28 mouse cellular contexts compared by ENCODE assay signal in genomic region chr7:119784908-119785307, GRCm38 (mm10). TPM values are rescaled to one million over a fixed set of nuclear protein-coding genes. Genes with fewer than 3 reads are reported as not detected.
DNase-seq lines count a peak whose midpoint lies in the region; ATAC-seq and TF ChIP-seq lines count a peak whose summit lies in the region.
"Had no signal": no experiment of that assay in that cellular context is flagged by ENCODE, and none has a peak within 500 bp of the region (broad histone marks: within the 10 kb centered on the region; RNA-seq: fewer than 3 reads in every experiment).

No protein-coding gene starts in this region.

- TF ChIP-seq EP300 in heart, adult 2 months (IDR thresholded peaks at IDR 0.05; ENCODE audit: insufficient read depth, low read depth, low read length), result no peak

- H3K9me3 ChIP-seq in intestine, embryonic 16.5 days (ENCODE audit: control insufficient read depth, low read length), result no peaks in the 10 kb centered on the region
- no peaks in the 10 kb centered on the region for H3K9me3 ChIP-seq in intestine, postnatal 0 days (ENCODE audit: control insufficient read depth)
- no peaks in the 10 kb centered on the region for H3K9me3 ChIP-seq in liver, embryonic 12.5 days (replicated peaks)
- H3K9me3 ChIP-seq: forebrain, embryonic 12.5 days; limb, embryonic 15.5 days; megakaryocyte, embryonic 14.5 days; neural tube, embryonic 12.5 days had no signal

- no peak overlapping the region for H3K9ac ChIP-seq in intestine, embryonic 16.5 days (ENCODE audit: low read depth, low read length)
- no peak overlapping the region for H3K9ac ChIP-seq in intestine, postnatal 0 days (ENCODE audit: low read depth, low read length)
- no peak overlapping the region for H3K9ac ChIP-seq in liver, embryonic 12.5 days
- no peak overlapping the region for H3K9ac ChIP-seq in heart, adult 2 months (ENCODE audit: low read depth, low read length)
- H3K9ac ChIP-seq: forebrain, embryonic 12.5 days; limb, embryonic 15.5 days; neural tube, embryonic 12.5 days had no signal

- H3K36me3 ChIP-seq in intestine, embryonic 16.5 days (ENCODE audit: control insufficient read depth, insufficient read depth, low read length), result peaks cover 9% of the 10 kb centered on the region; the same call in 1 of the 2 replicates
- H3K36me3 ChIP-seq in intestine, postnatal 0 days (ENCODE audit: control insufficient read depth, insufficient read depth), result peaks cover 19% of the 10 kb centered on the region
- H3K36me3 ChIP-seq in liver, embryonic 12.5 days, result peaks cover 60% of the 10 kb centered on the region
- no peaks in the 10 kb centered on the region for H3K36me3 ChIP-seq in heart, adult 2 months (ENCODE audit: control insufficient read depth, insufficient read depth, low read length)

- intact Hi-C loops in heart, postnatal 10 days (cut with DNase I), result no loop called here
- intact Hi-C loops in heart, adult 2 months (cut with DNase I), result no loop called here

- H3K4me2 ChIP-seq in intestine, embryonic 16.5 days (ENCODE audit: low read depth, low read length), result no peak overlapping the region
- H3K4me2 ChIP-seq in intestine, postnatal 0 days (replicated peaks; ENCODE audit: low read depth), result no peak overlapping the region
- H3K4me2 ChIP-seq in liver, embryonic 12.5 days, result peak overlapping the region; percentile 49
- H3K4me2 ChIP-seq: forebrain, embryonic 12.5 days; heart, embryonic 11.5 days; limb, embryonic 15.5 days; neural tube, embryonic 12.5 days had no signal

- 0 out of 2 replicates have a peak, but pooled peaks have one; percentile 53 for ATAC-seq in intestine, embryonic 16.5 days
- no peak for ATAC-seq in intestine, postnatal 0 days
- peak; percentile 68; the same call in 1 of the 2 replicates for ATAC-seq in common myeloid progenitor, adult 5-6 weeks (replicated peaks; ENCODE audit: low read depth, poor library complexity, severe bottlenecking)
- peak; percentile 99 for ATAC-seq in liver, embryonic 12.5 days
- peak; percentile 27; the same call in 1 of the 2 replicates for ATAC-seq in megakaryocyte, adult 5-6 weeks (ENCODE audit: poor library complexity, severe bottlenecking)
- ATAC-seq: Patski had no signal

- TF ChIP-seq POLR2A in heart, adult 2 months (IDR thresholded peaks at IDR 0.05; ENCODE audit: insufficient read depth, low read depth, low read length), result no peak

- H3K27me3 ChIP-seq in intestine, embryonic 16.5 days (replicated peaks; ENCODE audit: control insufficient read depth, insufficient read depth, low read length), result no peaks in the 10 kb centered on the region
- no peaks in the 10 kb centered on the region for H3K27me3 ChIP-seq in intestine, postnatal 0 days (replicated peaks; ENCODE audit: control insufficient read depth, insufficient read depth, low read length)
- no peaks in the 10 kb centered on the region for H3K27me3 ChIP-seq in liver, embryonic 12.5 days (replicated peaks)
- no peaks in the 10 kb centered on the region for H3K27me3 ChIP-seq in heart, adult 2 months (ENCODE audit: control insufficient read depth, insufficient read depth, low read length)
- H3K27me3 ChIP-seq: forebrain, embryonic 12.5 days; limb, embryonic 15.5 days; megakaryocyte, embryonic 14.5 days; neural tube, embryonic 12.5 days; Patski had no signal

- WGBS in intestine, embryonic 16.5 days, result 86% methylated on average over 5 of the region's 5 CpGs
- WGBS in intestine, postnatal 0 days, result 66% methylated on average over 5 of the region's 5 CpGs
- 24% methylated on average over 5 of the region's 5 CpGs for WGBS in liver, embryonic 12.5 days (ENCODE audit: insufficient replicate concordance)
- 86% methylated on average over 5 of the region's 5 CpGs for WGBS in heart, adult 2 months

- no peaks in the 10 kb centered on the region for H3K4me1 ChIP-seq in intestine, embryonic 16.5 days (ENCODE audit: control insufficient read depth, insufficient read depth, low read length)
- no peaks in the 10 kb centered on the region for H3K4me1 ChIP-seq in intestine, postnatal 0 days (replicated peaks; ENCODE audit: control insufficient read depth, insufficient read depth, low read length)
- peaks cover 21% of the 10 kb centered on the region for H3K4me1 ChIP-seq in liver, embryonic 12.5 days
- no peaks in the 10 kb centered on the region for H3K4me1 ChIP-seq in heart, adult 2 months (ENCODE audit: control insufficient read depth, insufficient read depth, low read length)
- H3K4me1 ChIP-seq: forebrain, embryonic 12.5 days; limb, embryonic 15.5 days; megakaryocyte, embryonic 14.5 days; neural tube, embryonic 12.5 days had no signal

- no peaks in the 10 kb centered on the region for H3K79me2 ChIP-seq in heart, adult 2 months (replicated peaks; ENCODE audit: control insufficient read depth, insufficient read depth, low read length)

- no peak for TF ChIP-seq CTCF in intestine, postnatal 0 days (IDR thresholded peaks at IDR 0.05; ENCODE audit: low read depth)
- no peak for TF ChIP-seq CTCF in heart, adult 2 months (IDR thresholded peaks at IDR 0.05)

- no peak for DNase-seq in gastrocnemius, postnatal 4 days (ENCODE audit: low spot score in 2 of 2)
- no peak for DNase-seq in heart, postnatal 10 days
- DNase-seq in heart, adult 2 months, result no peak
- DNase-seq: adrenal gland, adult 8-10 months; cerebellum, adult 9-10 months; gastrocnemius, postnatal 36 days; kidney, adult 18-20 months; kidney, postnatal 10 days; left cerebral cortex, postnatal 4 days; lung, postnatal 10 days; midbrain, embryonic 14.5 days; thymus, adult 18-20 months; thymus, postnatal 36 days had no signal

- H3K4me3 ChIP-seq in intestine, embryonic 16.5 days (ENCODE audit: low read length), result no peak overlapping the region
- H3K4me3 ChIP-seq in intestine, postnatal 0 days (ENCODE audit: low read depth, low read length), result no peak overlapping the region
- no peak overlapping the region for H3K4me3 ChIP-seq in liver, embryonic 12.5 days
- no peak overlapping the region for H3K4me3 ChIP-seq in heart, adult 2 months
- H3K4me3 ChIP-seq: forebrain, embryonic 12.5 days; limb, embryonic 15.5 days; megakaryocyte, embryonic 14.5 days; neural tube, embryonic 12.5 days had no signal

- no peak overlapping the region for H3K27ac ChIP-seq in intestine, embryonic 16.5 days (ENCODE audit: low read length)
- no peak overlapping the region for H3K27ac ChIP-seq in intestine, postnatal 0 days (ENCODE audit: low read depth, low read length)
- peak overlapping the region; percentile 77 for H3K27ac ChIP-seq in liver, embryonic 12.5 days
- H3K27ac ChIP-seq in heart, adult 2 months, result no peak overlapping the region
- H3K27ac ChIP-seq: forebrain, embryonic 12.5 days; limb, embryonic 15.5 days; neural tube, embryonic 12.5 days had no signal

RNA-seq across cellular contexts. Expression of gene Rexo5, which starts 8.9 kb away (rescaled TPM):
- 15.8 and 17.2 TPM in 2 replicates for polyA plus RNA-seq in intestine, embryonic 16.5 days (2015; fragmentation: Nextera tagmentation; extraction: Ambion mirVana)
- polyA plus RNA-seq in intestine, postnatal 0 days (2015; fragmentation: Nextera tagmentation; extraction: Ambion mirVana), result 4.1 and 6.5 TPM in 2 replicates
- 24.9 and 62.3 TPM in 2 replicates for total RNA-seq in common myeloid progenitor, adult 5-6 weeks (2017)
- 13.6 and 14.0 TPM in 2 replicates for polyA plus RNA-seq in liver, embryonic 12.5 days (2016; fragmentation: Nextera tagmentation; extraction: Ambion mirVana)
- total RNA-seq in megakaryocyte, adult 5-6 weeks (2015), result 23.1 and 31.6 TPM in 2 replicates
- 24.5 and 38.9 TPM in 2 replicates for total RNA-seq in megakaryocyte, adult 5-6 weeks (2017)
- total RNA-seq in gastrocnemius, postnatal 4 days (2021), result 1 to 10 TPM; 6.6 to 7.0 TPM
- 1 to 10 TPM; 3.5 to 6.0 TPM for total RNA-seq in heart, postnatal 10 days (2021)
- total RNA-seq in heart, adult 2 months (2021), result 1 to 10 TPM in 1 of 2 experiments, under 1 TPM in 1; 0.75 to 1.2 TPM
- 0.53 and 3.3 TPM in 2 replicates for polyA plus RNA-seq in heart, adult 2 months (2012; rRNA removed)

RNA-seq across cellular contexts. Expression of gene Eri2, which starts 8.9 kb away (rescaled TPM):
- polyA plus RNA-seq in intestine, embryonic 16.5 days (2015; fragmentation: Nextera tagmentation; extraction: Ambion mirVana), result 14.0 and 15.1 TPM in 2 replicates
- 4.2 and 5.0 TPM in 2 replicates for polyA plus RNA-seq in intestine, postnatal 0 days (2015; fragmentation: Nextera tagmentation; extraction: Ambion mirVana)
- 16.2 and 18.6 TPM in 2 replicates for total RNA-seq in common myeloid progenitor, adult 5-6 weeks (2017)
- polyA plus RNA-seq in liver, embryonic 12.5 days (2016; fragmentation: Nextera tagmentation; extraction: Ambion mirVana), result 16.6 and 16.9 TPM in 2 replicates
- total RNA-seq in megakaryocyte, adult 5-6 weeks (2015), result 17.0 and 18.0 TPM in 2 replicates
- 7.6 and 10.2 TPM in 2 replicates for total RNA-seq in megakaryocyte, adult 5-6 weeks (2017)
- total RNA-seq in gastrocnemius, postnatal 4 days (2021), result 1 to 10 TPM; 6.0 to 6.2 TPM
- total RNA-seq in heart, postnatal 10 days (2021), result 1 to 10 TPM; 3.8 to 4.8 TPM
- total RNA-seq in heart, adult 2 months (2021), result 1 to 10 TPM; 1.7 TPM
- 0.92 and 1.4 TPM in 2 replicates for polyA plus RNA-seq in heart, adult 2 months (2012; rRNA removed)

RNA-seq across cellular contexts. Expression of gene Acsm3, which starts 24.2 kb away (rescaled TPM):
- polyA plus RNA-seq in intestine, embryonic 16.5 days (2015; fragmentation: Nextera tagmentation; extraction: Ambion mirVana), result 7.2 and 8.3 TPM in 2 replicates
- polyA plus RNA-seq in intestine, postnatal 0 days (2015; fragmentation: Nextera tagmentation; extraction: Ambion mirVana), result 0.80 and 0.94 TPM in 2 replicates
- 0.05 and 0.10 TPM in 2 replicates for total RNA-seq in common myeloid progenitor, adult 5-6 weeks (2017)
- polyA plus RNA-seq in liver, embryonic 12.5 days (2016; fragmentation: Nextera tagmentation; extraction: Ambion mirVana), result 0.26 and 0.31 TPM in 2 replicates
- total RNA-seq in megakaryocyte, adult 5-6 weeks (2015), result not detected in 2 replicates
- 0.20 TPM in 1 of 2 replicates, not detected in the other for total RNA-seq in megakaryocyte, adult 5-6 weeks (2017)
- not detected for total RNA-seq in gastrocnemius, postnatal 4 days (2021)
- total RNA-seq in heart, postnatal 10 days (2021), result under 1 TPM; 0.62 to 0.67 TPM
- 1 to 10 TPM in 1 of 2 experiments, under 1 TPM in 1; 0.73 to 1.3 TPM for total RNA-seq in heart, adult 2 months (2021)
- 6.8 and 12.0 TPM in 2 replicates for polyA plus RNA-seq in heart, adult 2 months (2012; rRNA removed)
- total RNA-seq: layer of hippocampus, postnatal 10 days; left cerebral cortex, adult 8-10 months; left cerebral cortex, postnatal 4 days had no signal
- polyA plus RNA-seq: cortical plate, adult 2 months; heart, postnatal 0 days had no signal
